Mouse (Mus musculus): ENCODE measurements at regions not wholly inside any gene's neighbourhood (a gene's known extent, or its start where the extent isn't known, plus 50 kb on each side); places are given as distances from the start of the nearest gene placed in this dataset.

DNA sequence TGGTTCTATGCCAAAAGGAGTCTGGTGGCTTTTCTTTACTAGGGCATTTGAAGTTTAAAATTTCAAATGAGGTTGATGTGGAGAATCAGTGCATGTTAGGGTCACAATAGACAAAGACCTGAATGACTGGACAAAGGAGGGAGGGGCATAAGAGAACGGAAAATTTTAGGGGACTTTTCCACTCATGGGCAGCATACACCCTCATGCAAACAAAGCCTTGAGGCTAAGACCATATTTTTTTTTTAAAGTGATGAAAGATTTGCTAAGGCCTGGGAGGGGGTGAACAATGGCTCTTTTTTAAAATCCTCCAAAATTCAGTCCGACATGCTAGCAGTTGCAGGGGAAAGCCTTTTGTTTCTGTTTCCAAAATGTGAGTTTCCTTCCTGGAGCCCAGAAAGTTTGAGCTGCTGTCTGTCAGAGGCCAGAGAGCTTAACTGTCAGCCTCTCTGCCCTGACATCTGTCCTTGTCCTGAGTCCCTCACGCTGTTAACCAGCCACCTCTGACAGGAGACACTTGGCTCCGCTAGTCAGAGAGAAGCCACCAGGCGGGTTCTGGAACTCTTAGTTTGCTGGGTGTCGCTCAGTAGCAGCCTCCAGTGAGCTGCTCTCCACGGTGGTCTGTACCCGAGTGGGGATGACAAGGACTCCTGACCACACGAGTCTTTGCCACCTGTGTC is 92.3 kb downstream of the 1700020N01Rik start:
- WGBS, result 52% methylated on average over 9 of the region's 9 CpGs
- Histone ChIP-seq H3K27ac (ENCODE audit: low read depth, low read length) (no peak overlapping the region), H3K4me2 (ENCODE audit: low read depth, low read length) (no peak overlapping the region), H3K36me3 (ENCODE audit: control insufficient read depth, insufficient read depth, low read length) (no peaks in the 10 kb centered on the region), H3K9me3 (ENCODE audit: control insufficient read depth, low read length) (no peaks in the 10 kb centered on the region), H3K4me3 (ENCODE audit: low read depth, low read length) (no peak overlapping the region), H3K9ac (replicated peaks; ENCODE audit: low read depth, low read length) (no peak overlapping the region), H3K4me1 (ENCODE audit: control insufficient read depth, insufficient read depth, low read length) (no peaks in the 10 kb centered on the region), H3K27me3 (ENCODE audit: control insufficient read depth, insufficient read depth, low read length) (no peaks in the 10 kb centered on the region)
- no peak for ATAC-seq (ENCODE audit: low read depth)

DNA sequence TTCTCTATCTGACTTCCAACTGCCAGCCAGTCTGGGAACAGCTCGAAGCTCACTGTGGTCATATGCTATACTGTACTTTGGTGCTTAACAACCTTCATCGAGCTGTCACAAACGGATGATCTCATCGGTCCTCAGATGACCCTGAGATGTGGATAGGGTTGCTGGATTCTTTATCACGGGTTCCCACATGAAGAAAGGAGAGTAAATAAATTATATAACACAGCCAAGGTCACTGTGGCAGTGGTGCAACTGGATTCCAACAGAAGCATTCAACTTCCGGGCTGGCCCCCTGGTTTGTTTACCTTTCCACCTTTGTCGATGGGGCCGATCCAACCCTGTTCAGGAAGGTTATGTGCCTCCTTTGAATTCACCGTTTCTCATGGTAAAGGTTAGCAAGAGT is 93.1 kb downstream of the 1700020N01Rik start:
- ATAC-seq (ENCODE audit: low read depth), result no peak
- Histone ChIP-seq H3K4me2 (ENCODE audit: low read depth, low read length) (no peak overlapping the region), H3K36me3 (ENCODE audit: control insufficient read depth, insufficient read depth, low read length) (no peaks in the 10 kb centered on the region), H3K9me3 (ENCODE audit: control insufficient read depth, low read length) (no peaks in the 10 kb centered on the region), H3K27me3 (ENCODE audit: control insufficient read depth, insufficient read depth, low read length) (no peaks in the 10 kb centered on the region), H3K4me1 (ENCODE audit: control insufficient read depth, insufficient read depth, low read length) (no peaks in the 10 kb centered on the region), H3K27ac (ENCODE audit: low read depth, low read length) (no peak overlapping the region), H3K9ac (replicated peaks; ENCODE audit: low read depth, low read length) (no peak overlapping the region), H3K4me3 (ENCODE audit: low read depth, low read length) (no peak overlapping the region)
- WGBS, result 78% methylated on average over 9 of the region's 9 CpGs

DNA sequence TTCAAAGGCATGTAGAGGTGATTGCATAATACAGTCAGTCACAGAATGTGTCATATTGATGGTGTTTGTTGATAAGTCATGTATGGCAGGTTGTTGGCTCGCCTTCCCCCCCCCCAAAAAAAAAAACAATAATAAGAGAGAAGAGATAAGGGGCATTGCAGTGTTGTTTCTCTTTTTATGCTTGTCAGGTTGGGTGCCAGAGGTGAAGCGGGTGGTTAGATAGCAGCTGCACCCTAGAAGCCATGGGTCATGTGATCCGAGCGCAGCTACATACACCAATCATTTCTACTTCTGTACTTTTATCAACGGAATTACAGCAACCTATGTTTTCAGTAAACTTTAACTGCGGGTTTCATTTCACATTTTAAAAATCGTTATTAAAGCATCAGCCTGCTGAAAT is 94.5 kb downstream of the 1700020N01Rik start:
- H3K9me3 ChIP-seq (ENCODE audit: control insufficient read depth, low read length), result no peaks in the 10 kb centered on the region
- H3K9ac ChIP-seq (replicated peaks; ENCODE audit: low read depth, low read length), result no peak overlapping the region
- H3K27ac ChIP-seq (ENCODE audit: low read depth, low read length), result no peak overlapping the region
- no peaks in the 10 kb centered on the region for H3K4me1 ChIP-seq (ENCODE audit: control insufficient read depth, insufficient read depth, low read length)
- 90% methylated on average over 7 of the region's 7 CpGs for WGBS
- H3K4me3 ChIP-seq (ENCODE audit: low read depth, low read length), result no peak overlapping the region
- no peak for ATAC-seq (ENCODE audit: low read depth)
- no peak overlapping the region for H3K4me2 ChIP-seq (ENCODE audit: low read depth, low read length)
- H3K36me3 ChIP-seq (ENCODE audit: control insufficient read depth, insufficient read depth, low read length), result no peaks in the 10 kb centered on the region
- no peaks in the 10 kb centered on the region for H3K27me3 ChIP-seq (ENCODE audit: control insufficient read depth, insufficient read depth, low read length)

GRCm38 (mm10) chr10:21688513-21688912 is 95.6 kb downstream of the 1700020N01Rik start:
- H3K9me3 ChIP-seq (ENCODE audit: control insufficient read depth, low read length), result no peaks in the 10 kb centered on the region
- H3K27ac ChIP-seq (ENCODE audit: low read depth, low read length), result no peak overlapping the region
- no peak overlapping the region for H3K9ac ChIP-seq (replicated peaks; ENCODE audit: low read depth, low read length)
- no peaks in the 10 kb centered on the region for H3K27me3 ChIP-seq (ENCODE audit: control insufficient read depth, insufficient read depth, low read length)
- H3K4me1 ChIP-seq (ENCODE audit: control insufficient read depth, insufficient read depth, low read length), result no peaks in the 10 kb centered on the region
- no peak overlapping the region for H3K4me2 ChIP-seq (ENCODE audit: low read depth, low read length)
- 87% methylated on average over 7 of the region's 7 CpGs for WGBS
- H3K4me3 ChIP-seq (ENCODE audit: low read depth, low read length), result no peak overlapping the region
- no peak for ATAC-seq (ENCODE audit: low read depth)
- no peaks in the 10 kb centered on the region for H3K36me3 ChIP-seq (ENCODE audit: control insufficient read depth, insufficient read depth, low read length)

DNA sequence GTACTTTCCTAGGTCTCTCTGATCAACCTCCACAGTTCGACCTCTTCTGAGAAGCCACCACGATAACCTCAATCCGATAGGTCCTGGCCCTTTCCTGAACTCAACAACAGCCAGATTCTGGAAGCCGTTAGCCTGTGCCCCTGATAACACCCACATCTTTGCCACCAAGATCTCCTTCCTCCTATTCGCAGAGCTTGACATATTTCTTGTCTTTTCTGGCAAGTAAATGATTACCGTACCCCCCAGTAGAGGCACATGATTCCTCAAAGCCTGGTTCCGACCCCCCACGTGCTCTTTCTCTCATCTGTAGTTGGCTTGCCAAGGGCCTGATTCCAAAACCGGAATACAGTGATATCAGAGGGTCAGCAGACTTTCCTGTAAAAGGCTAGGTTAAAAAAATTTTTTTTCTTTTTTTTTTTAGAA is 96.9 kb downstream of the 1700020N01Rik start:
- H3K4me2 ChIP-seq (ENCODE audit: low read depth, low read length), result no peak overlapping the region
- 90% methylated on average over 9 of the region's 9 CpGs for WGBS
- ATAC-seq (ENCODE audit: low read depth), result no peak

GRCm38 (mm10) chr10:21695185-21695584 is 102.2 kb downstream of the 1700020N01Rik start:
- Histone ChIP-seq H3K36me3 (ENCODE audit: control insufficient read depth, insufficient read depth, low read length) (no peaks in the 10 kb centered on the region), H3K4me1 (ENCODE audit: control insufficient read depth, insufficient read depth, low read length) (no peaks in the 10 kb centered on the region), H3K27ac (ENCODE audit: low read depth, low read length) (no peak overlapping the region), H3K4me2 (ENCODE audit: low read depth, low read length) (no peak overlapping the region), H3K27me3 (ENCODE audit: control insufficient read depth, insufficient read depth, low read length) (no peaks in the 10 kb centered on the region), H3K9me3 (ENCODE audit: control insufficient read depth, low read length) (no peaks in the 10 kb centered on the region), H3K9ac (replicated peaks; ENCODE audit: low read depth, low read length) (no peak overlapping the region), H3K4me3 (ENCODE audit: low read depth, low read length) (no peak overlapping the region)
- no peak for ATAC-seq (ENCODE audit: low read depth)
- 72% methylated on average over 5 of the region's 5 CpGs for WGBS

More for the DNA sequence above, 96.9 kb downstream of the 1700020N01Rik start:
- Histone ChIP-seq H3K9ac (replicated peaks; ENCODE audit: low read depth, low read length) (no peak overlapping the region), H3K9me3 (ENCODE audit: control insufficient read depth, low read length) (no peaks in the 10 kb centered on the region), H3K27ac (ENCODE audit: low read depth, low read length) (no peak overlapping the region), H3K27me3 (ENCODE audit: control insufficient read depth, insufficient read depth, low read length) (no peaks in the 10 kb centered on the region), H3K4me3 (ENCODE audit: low read depth, low read length) (no peak overlapping the region), H3K4me1 (ENCODE audit: control insufficient read depth, insufficient read depth, low read length) (no peaks in the 10 kb centered on the region), H3K36me3 (ENCODE audit: control insufficient read depth, insufficient read depth, low read length) (no peaks in the 10 kb centered on the region)

GRCm38 (mm10) chr10:21696671-21697070 is 103.7 kb downstream of the 1700020N01Rik start:
- 90% methylated on average over 5 of the region's 5 CpGs for WGBS
- no peak overlapping the region for H3K9ac ChIP-seq (replicated peaks; ENCODE audit: low read depth, low read length)
- H3K9me3 ChIP-seq (ENCODE audit: control insufficient read depth, low read length), result no peaks in the 10 kb centered on the region
- H3K4me2 ChIP-seq (ENCODE audit: low read depth, low read length), result no peak overlapping the region
- H3K27me3 ChIP-seq (ENCODE audit: control insufficient read depth, insufficient read depth, low read length), result no peaks in the 10 kb centered on the region
- no peak overlapping the region for H3K27ac ChIP-seq (ENCODE audit: low read depth, low read length)
- H3K36me3 ChIP-seq (ENCODE audit: control insufficient read depth, insufficient read depth, low read length), result no peaks in the 10 kb centered on the region
- no peaks in the 10 kb centered on the region for H3K4me1 ChIP-seq (ENCODE audit: control insufficient read depth, insufficient read depth, low read length)
- no peak for ATAC-seq (ENCODE audit: low read depth)
- H3K4me3 ChIP-seq (ENCODE audit: low read depth, low read length), result no peak overlapping the region

GRCm38 (mm10) chr10:21701580-21701979 is 108.6 kb downstream of the 1700020N01Rik start:
- no peak overlapping the region for H3K4me2 ChIP-seq (ENCODE audit: low read depth, low read length)
- no peak overlapping the region for H3K9ac ChIP-seq (replicated peaks; ENCODE audit: low read depth, low read length)
- ATAC-seq (ENCODE audit: low read depth), result no peak
- H3K27me3 ChIP-seq (ENCODE audit: control insufficient read depth, insufficient read depth, low read length), result no peaks in the 10 kb centered on the region
- H3K27ac ChIP-seq (ENCODE audit: low read depth, low read length), result no peak overlapping the region
- H3K4me1 ChIP-seq (ENCODE audit: control insufficient read depth, insufficient read depth, low read length), result no peaks in the 10 kb centered on the region
- 21% methylated on average over 3 of the region's 3 CpGs for WGBS
- H3K36me3 ChIP-seq (ENCODE audit: control insufficient read depth, insufficient read depth, low read length), result no peaks in the 10 kb centered on the region
- no peaks in the 10 kb centered on the region for H3K9me3 ChIP-seq (ENCODE audit: control insufficient read depth, low read length)
- no peak overlapping the region for H3K4me3 ChIP-seq (ENCODE audit: low read depth, low read length)

DNA sequence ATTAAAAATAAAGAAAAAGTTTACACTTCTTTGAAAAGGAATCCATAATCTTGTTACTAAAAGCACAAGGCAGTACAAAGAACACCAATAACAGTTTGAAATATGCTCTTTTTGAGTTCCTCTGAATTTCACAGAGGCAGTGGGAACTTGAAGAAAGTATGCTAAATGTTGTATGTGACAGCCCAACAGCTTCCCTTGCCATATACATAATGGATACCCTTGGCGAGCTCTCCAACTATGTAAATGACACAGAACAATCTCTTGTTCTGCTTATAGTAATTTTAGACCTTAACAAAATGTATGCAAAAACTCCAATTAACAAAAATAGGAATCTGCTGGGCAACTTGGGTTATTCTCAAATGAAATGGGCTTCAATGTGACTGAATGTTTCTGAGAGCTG is 109.2 kb downstream of the 1700020N01Rik start:
- ATAC-seq (ENCODE audit: low read depth), result no peak
- 77% methylated on average over 1 of the region's 1 CpGs for WGBS
- Histone ChIP-seq H3K4me3 (ENCODE audit: low read depth, low read length) (no peak overlapping the region), H3K27me3 (ENCODE audit: control insufficient read depth, insufficient read depth, low read length) (no peaks in the 10 kb centered on the region), H3K9me3 (ENCODE audit: control insufficient read depth, low read length) (no peaks in the 10 kb centered on the region), H3K36me3 (ENCODE audit: control insufficient read depth, insufficient read depth, low read length) (no peaks in the 10 kb centered on the region), H3K27ac (ENCODE audit: low read depth, low read length) (no peak overlapping the region), H3K4me2 (ENCODE audit: low read depth, low read length) (no peak overlapping the region), H3K4me1 (ENCODE audit: control insufficient read depth, insufficient read depth, low read length) (no peaks in the 10 kb centered on the region), H3K9ac (replicated peaks; ENCODE audit: low read depth, low read length) (no peak overlapping the region)

Measured in neural tube, embryonic 14.5 days (tissue).